Mouse (Mus musculus): ENCODE measurements at regions not wholly inside any gene's neighbourhood (a gene's known extent, or its start where the extent isn't known, plus 50 kb on each side); places are given as distances from the start of the nearest gene placed in this dataset.

GRCm38 (mm10) chr3:131802841-131803240 lies 238.3 kb downstream of the Papss1 start:
- TF ChIP-seq CTCF (IDR thresholded peaks at IDR 0.05) = no peak
- Histone ChIP-seq H3K27ac (no peak overlapping the region), H3K4me3 (no peak overlapping the region)
- intact Hi-C loops (cut with DNase I) = no loop called here
- DNase-seq (ENCODE audit: extremely low spot score in 1 of 2, low spot score in 2 of 2) = no peak

- no peak for DNase-seq (ENCODE audit: extremely low spot score in 1 of 2, low spot score in 2 of 2)
- no peak overlapping the region for H3K4me3 ChIP-seq
- TF ChIP-seq CTCF (IDR thresholded peaks at IDR 0.05) = no peak
- intact Hi-C loops (cut with DNase I) = no loop called here
- no peak overlapping the region for H3K27ac ChIP-seq
These were observed 243.6 kb downstream of the Papss1 start for GRCm38 (mm10) chr3:131808127-131808526.

GRCm38 (mm10) chr3:131812968-131813367 lies 248.4 kb downstream of the Papss1 start:
- intact Hi-C loops (cut with DNase I) = loop anchor here (2.0 to 10.0 kb wide), 4 partner anchors 162 to 890 kb away; partner anchors contain the start of gene Gimd1
- peak; percentile 56 for TF ChIP-seq CTCF (IDR thresholded peaks at IDR 0.05)
- Histone ChIP-seq H3K4me3 (no peak overlapping the region), H3K27ac (no peak overlapping the region)
- DNase-seq (ENCODE audit: extremely low spot score in 1 of 2, low spot score in 2 of 2) = no peak

- intact Hi-C loops (cut with DNase I) = loop anchor here (10.0 kb wide), 2 partner anchors 156 to 806 kb away; partner anchors contain the start of gene Gimd1
- Histone ChIP-seq H3K4me3 (no peak overlapping the region), H3K27ac (no peak overlapping the region)
- no peak for DNase-seq (ENCODE audit: extremely low spot score in 1 of 2, low spot score in 2 of 2)
- TF ChIP-seq CTCF (IDR thresholded peaks at IDR 0.05) = no peak
These were observed 254.2 kb downstream of the Papss1 start for GRCm38 (mm10) chr3:131818806-131819205.

GRCm38 (mm10) chr3:131857442-131857841 lies 227.7 kb upstream of the Dkk2 start:
- intact Hi-C loops (cut with DNase I) = no loop called here
- DNase-seq (ENCODE audit: extremely low spot score in 1 of 2, low spot score in 2 of 2) = no peak
- no peak for TF ChIP-seq CTCF (IDR thresholded peaks at IDR 0.05)
- Histone ChIP-seq H3K4me3 (no peak overlapping the region), H3K27ac (no peak overlapping the region)

- TF ChIP-seq CTCF (IDR thresholded peaks at IDR 0.05) = no peak
- H3K4me3 ChIP-seq = no peak overlapping the region
- DNase-seq (ENCODE audit: extremely low spot score in 1 of 2, low spot score in 2 of 2) = no peak
These were observed 226.0 kb upstream of the Dkk2 start for GRCm38 (mm10) chr3:131859083-131859482.

GRCm38 (mm10) chr3:131865106-131865505 lies 220.0 kb upstream of the Dkk2 start:
- TF ChIP-seq CTCF (IDR thresholded peaks at IDR 0.05) = no peak
- no peak for DNase-seq (ENCODE audit: extremely low spot score in 1 of 2, low spot score in 2 of 2)
- Histone ChIP-seq H3K4me3 (no peak overlapping the region), H3K27ac (no peak overlapping the region)
- intact Hi-C loops (cut with DNase I) = no loop called here

More at GRCm38 (mm10) chr3:131859083-131859482, 226.0 kb upstream of the Dkk2 start:
- no peak overlapping the region for H3K27ac ChIP-seq
- intact Hi-C loops (cut with DNase I) = no loop called here

GRCm38 (mm10) chr3:131867266-131867665 lies 217.8 kb upstream of the Dkk2 start:
- H3K4me3 ChIP-seq = no peak overlapping the region
- no peak overlapping the region for H3K27ac ChIP-seq
- no peak for DNase-seq (ENCODE audit: extremely low spot score in 1 of 2, low spot score in 2 of 2)
- TF ChIP-seq CTCF (IDR thresholded peaks at IDR 0.05) = no peak
- intact Hi-C loops (cut with DNase I) = no loop called here

- TF ChIP-seq CTCF (IDR thresholded peaks at IDR 0.05) = no peak
- intact Hi-C loops (cut with DNase I) = no loop called here
- no peak overlapping the region for H3K27ac ChIP-seq
- no peak for DNase-seq (ENCODE audit: extremely low spot score in 1 of 2, low spot score in 2 of 2)
- H3K4me3 ChIP-seq = no peak overlapping the region
These were observed 216.7 kb upstream of the Dkk2 start for GRCm38 (mm10) chr3:131868219-131868964.

GRCm38 (mm10) chr3:131869306-131869705 lies 215.8 kb upstream of the Dkk2 start:
- no peak for TF ChIP-seq CTCF (IDR thresholded peaks at IDR 0.05)
- H3K27ac ChIP-seq = no peak overlapping the region
- H3K4me3 ChIP-seq = no peak overlapping the region
- DNase-seq (ENCODE audit: extremely low spot score in 1 of 2, low spot score in 2 of 2) = no peak
- intact Hi-C loops (cut with DNase I) = no loop called here

- Histone ChIP-seq H3K4me3 (no peak overlapping the region), H3K27ac (no peak overlapping the region)
- intact Hi-C loops (cut with DNase I) = loop anchor here (10.0 kb wide), 1 partner anchor 288 kb away; no protein-coding TSS in a partner anchor
- no peak for DNase-seq (ENCODE audit: extremely low spot score in 1 of 2, low spot score in 2 of 2)
- no peak for TF ChIP-seq CTCF (IDR thresholded peaks at IDR 0.05)
These were observed 202.4 kb upstream of the Dkk2 start for GRCm38 (mm10) chr3:131882667-131883066.

GRCm38 (mm10) chr3:131886470-131886869 lies 198.6 kb upstream of the Dkk2 start:
- intact Hi-C loops (cut with DNase I) = loop anchor here (10.0 kb wide), 1 partner anchor 292 kb away; no protein-coding TSS in a partner anchor
- DNase-seq (ENCODE audit: extremely low spot score in 1 of 2, low spot score in 2 of 2) = no peak
- Histone ChIP-seq H3K4me3 (no peak overlapping the region), H3K27ac (no peak overlapping the region)
- peak; percentile 57 for TF ChIP-seq CTCF (IDR thresholded peaks at IDR 0.05)

GRCm38 (mm10) chr3:131886984-131887383 lies 198.1 kb upstream of the Dkk2 start:
- intact Hi-C loops (cut with DNase I) = loop anchor here (10.0 kb wide), 1 partner anchor 292 kb away; no protein-coding TSS in a partner anchor
- Histone ChIP-seq H3K4me3 (no peak overlapping the region), H3K27ac (no peak overlapping the region)
- no peak for DNase-seq (ENCODE audit: extremely low spot score in 1 of 2, low spot score in 2 of 2)
- TF ChIP-seq CTCF (IDR thresholded peaks at IDR 0.05) = no peak

Data from left cerebral cortex, adult 2 months (tissue).